Mouse (Mus musculus): ENCODE measurements around the gene Mdm2. TPM values are rescaled to one million over a fixed set of nuclear protein-coding genes. Genes with fewer than 3 reads are reported as not detected.

Mdm2 gene
- total RNA-seq, 2 experiments from 2014 or later = 49.3 to 53.1 TPM

- DNase-seq (ENCODE audit: low spot score) = no peak
- intact Hi-C loops (cut with DNase I) = no loop called here
Measured at GRCm38 (mm10) chr10:117666361-117666760, 44.2 kb downstream of the Mdm2 start.

GRCm38 (mm10) chr10:117665376-117666275, 44.9 kb downstream of the Mdm2 start:
- DNase-seq (ENCODE audit: low spot score) = no peak
- intact Hi-C loops (cut with DNase I) = no loop called here

- intact Hi-C loops (cut with DNase I) = no loop called here
- DNase-seq (ENCODE audit: low spot score) = no peak
Measured at GRCm38 (mm10) chr10:117664926-117665209, 45.7 kb downstream of the Mdm2 start.

GRCm38 (mm10) chr10:117664208-117664925, 46.2 kb downstream of the Mdm2 start:
- intact Hi-C loops (cut with DNase I) = no loop called here

GRCm38 (mm10) chr10:117663865-117664200, 46.7 kb downstream of the Mdm2 start:
- intact Hi-C loops (cut with DNase I) = no loop called here
- DNase-seq (ENCODE audit: low spot score) = no peak

More at GRCm38 (mm10) chr10:117664208-117664925, 46.2 kb downstream of the Mdm2 start:
- no peak for DNase-seq (ENCODE audit: low spot score)

GRCm38 (mm10) chr10:117663056-117663864, 47.3 kb downstream of the Mdm2 start:
- no peak for DNase-seq (ENCODE audit: low spot score)
- intact Hi-C loops (cut with DNase I) = no loop called here

- intact Hi-C loops (cut with DNase I) = no loop called here
Measured at GRCm38 (mm10) chr10:117662316-117663055, 48.1 kb downstream of the Mdm2 start.

GRCm38 (mm10) chr10:117659819-117660218, 50.7 kb downstream of the Mdm2 start:
- intact Hi-C loops (cut with DNase I) = no loop called here

More at GRCm38 (mm10) chr10:117662316-117663055, 48.1 kb downstream of the Mdm2 start:
- no peak for DNase-seq (ENCODE audit: low spot score)

GRCm38 (mm10) chr10:117659430-117659813, 51.1 kb downstream of the Mdm2 start:
- intact Hi-C loops (cut with DNase I) = no loop called here
- no peak for DNase-seq (ENCODE audit: low spot score)

More at GRCm38 (mm10) chr10:117659819-117660218, 50.7 kb downstream of the Mdm2 start:
- DNase-seq (ENCODE audit: low spot score) = no peak

GRCm38 (mm10) chr10:117658522-117659429, 51.8 kb downstream of the Mdm2 start:
- DNase-seq (ENCODE audit: low spot score) = no peak
- intact Hi-C loops (cut with DNase I) = no loop called here

- intact Hi-C loops (cut with DNase I) = no loop called here
- DNase-seq (ENCODE audit: low spot score) = no peak
Measured at GRCm38 (mm10) chr10:117657659-117658306, 52.8 kb downstream of the Mdm2 start.

- intact Hi-C loops (cut with DNase I) = no loop called here
- no peak for DNase-seq (ENCODE audit: low spot score)
Measured at GRCm38 (mm10) chr10:117656985-117657658, 53.4 kb downstream of the Mdm2 start.

- intact Hi-C loops (cut with DNase I) = no loop called here
- no peak for DNase-seq (ENCODE audit: low spot score)
Measured at GRCm38 (mm10) chr10:117656662-117656962, 53.9 kb downstream of the Mdm2 start.

- DNase-seq (ENCODE audit: low spot score) = no peak
- intact Hi-C loops (cut with DNase I) = no loop called here
Measured at GRCm38 (mm10) chr10:117655908-117656661, 54.5 kb downstream of the Mdm2 start.

GRCm38 (mm10) chr10:117655460-117655859, 55.1 kb downstream of the Mdm2 start:
- DNase-seq (ENCODE audit: low spot score) = no peak
- intact Hi-C loops (cut with DNase I) = no loop called here

GRCm38 (mm10) chr10:117654576-117655123, 55.9 kb downstream of the Mdm2 start:
- intact Hi-C loops (cut with DNase I) = no loop called here
- DNase-seq (ENCODE audit: low spot score) = no peak

- DNase-seq (ENCODE audit: low spot score) = no peak
- intact Hi-C loops (cut with DNase I) = no loop called here
Measured at GRCm38 (mm10) chr10:117653779-117654173, 56.8 kb downstream of the Mdm2 start.
